Mouse (Mus musculus) liver, embryonic 12.5 days (tissue): ENCODE measurements around the gene Wnt9b. TPM values are rescaled to one million over a fixed set of nuclear protein-coding genes. Genes with fewer than 3 reads are reported as not detected.

Experiments
- ATAC-seq: fragments of 200-750 bp; cut with Nextera tagmentation; 2 replicates; pipeline ENCODE4 v1.8.0; 2017; ENCODE audit warnings: moderate number of reproducible peaks, mild to moderate bottlenecking, moderate library complexity
- H3K27ac ChIP-seq: fragments of 300-500 bp; sonication (generic); 2 replicates; pipeline ENCODE4 v1.5.1; 2016; ENCODE audit warnings: mild to moderate bottlenecking
- H3K27me3 ChIP-seq: fragments of 300-500 bp; sonication (generic); replicated peaks from 2 replicates; pipeline ENCODE4 v1.6.1; 2016; ENCODE audit warnings: mild to moderate bottlenecking, moderate library complexity
- H3K36me3 ChIP-seq: fragments of 300-500 bp; sonication (generic); 2 replicates; pipeline ENCODE4 v1.6.1; 2016; ENCODE audit warnings: mild to moderate bottlenecking, moderate library complexity
- H3K4me1 ChIP-seq: fragments of 300-500 bp; sonication (generic); 2 replicates; pipeline ENCODE4 v1.6.1; 2016
- H3K4me2 ChIP-seq: fragments of 300-500 bp; sonication (generic); 2 replicates; pipeline ENCODE4 v1.6.1; 2016; ENCODE audit warnings: mild to moderate bottlenecking, moderate library complexity
- H3K4me3 ChIP-seq: fragments of 300-500 bp; sonication (generic); 2 replicates; pipeline ENCODE4 v1.5.1; 2016; ENCODE audit warnings: mild to moderate bottlenecking, moderate library complexity
- H3K9ac ChIP-seq: fragments of 300-500 bp; sonication (generic); 2 replicates; pipeline ENCODE4 v1.6.1; 2016; ENCODE audit warnings: mild to moderate bottlenecking, moderate library complexity
- H3K9me3 ChIP-seq: fragments of 300-500 bp; sonication (generic); replicated peaks from 2 replicates; pipeline ENCODE4 v1.6.1; 2016; ENCODE audit warnings: mild to moderate bottlenecking, moderate library complexity
- WGBS: fragments of 180-500 bp; shearing (Covaris S2); methylation state at CpG from one replicate; pipeline ENCODE4 v1.1.7; 2016; ENCODE audit not compliant: insufficient replicate concordance; 5-methylcytosine and 5-hydroxymethylcytosine counted together
- polyA plus RNA-seq: library from polyadenylated mRNA; unstranded; fragments of >200 nt; fragmentation: Nextera tagmentation; extraction: Ambion mirVana; gene quantifications from 2 replicates; pipeline ENCODE4 v1.2.1, GENCODE M21; 2016

Gene Wnt9b
- polyA plus RNA-seq, 1 experiment from 2014 or later: not detected

- no peak overlapping the region for H3K4me2 ChIP-seq
- H3K4me1 ChIP-seq: no peaks in the 10 kb centered on the region
- ATAC-seq: no peak
- H3K27ac ChIP-seq: no peak overlapping the region
- H3K9me3 ChIP-seq: no peaks in the 10 kb centered on the region
- no peak overlapping the region for H3K9ac ChIP-seq
- H3K4me3 ChIP-seq: no peak overlapping the region
- no peaks in the 10 kb centered on the region for H3K36me3 ChIP-seq
- peaks cover 28% of the 10 kb centered on the region for H3K27me3 ChIP-seq
- WGBS: 57% methylated on average over 11 of the region's 11 CpGs
Observed at GRCm38 (mm10) chr11:103724331-103724771, 25.3 kb downstream of the Wnt9b start.

GRCm38 (mm10) chr11:103722040-103722481, 27.6 kb downstream of the Wnt9b start:
- no peaks in the 10 kb centered on the region for H3K36me3 ChIP-seq
- 0 out of 2 replicates have a peak overlapping the region, but pooled peaks have one; percentile 2 for H3K4me2 ChIP-seq
- H3K9me3 ChIP-seq: no peaks in the 10 kb centered on the region
- 24% methylated on average over 9 of the region's 9 CpGs for WGBS
- no peak overlapping the region for H3K4me3 ChIP-seq
- H3K27me3 ChIP-seq: peaks cover 29% of the 10 kb centered on the region; the same call in 1 of the 2 replicates
- no peak overlapping the region for H3K27ac ChIP-seq
- no peak for ATAC-seq
- H3K9ac ChIP-seq: no peak overlapping the region
- 0 out of 2 replicates have a peak, but pooled peaks cover under 1% of the 10 kb centered on the region for H3K4me1 ChIP-seq

- no peak overlapping the region for H3K4me3 ChIP-seq
- no peak overlapping the region for H3K9ac ChIP-seq
- no peak overlapping the region for H3K27ac ChIP-seq
- H3K9me3 ChIP-seq: no peaks in the 10 kb centered on the region
- H3K27me3 ChIP-seq: peaks cover 30% of the 10 kb centered on the region; the same call in 1 of the 2 replicates
- WGBS: 33% methylated on average over 15 of the region's 15 CpGs
- H3K4me2 ChIP-seq: 0 out of 2 replicates have a peak overlapping the region, but pooled peaks have one; percentile 2
- H3K4me1 ChIP-seq: 0 out of 2 replicates have a peak, but pooled peaks cover 2% of the 10 kb centered on the region
- ATAC-seq: no peak
- no peaks in the 10 kb centered on the region for H3K36me3 ChIP-seq
Observed at GRCm38 (mm10) chr11:103721468-103722039, 28.1 kb downstream of the Wnt9b start.

GRCm38 (mm10) chr11:103719436-103719835, 30.2 kb downstream of the Wnt9b start:
- 82% methylated on average over 5 of the region's 5 CpGs for WGBS
- ATAC-seq: no peak
- no peak overlapping the region for H3K4me3 ChIP-seq

GRCm38 (mm10) chr11:103716971-103717370, 32.6 kb downstream of the Wnt9b start:
- Histone ChIP-seq H3K9ac (no peak overlapping the region), H3K36me3 (no peaks in the 10 kb centered on the region), H3K4me1 (0 out of 2 replicates have a peak, but pooled peaks cover 2% of the 10 kb centered on the region), H3K4me3 (no peak overlapping the region), H3K27ac (no peak overlapping the region), H3K9me3 (no peaks in the 10 kb centered on the region), H3K27me3 (peaks cover 36% of the 10 kb centered on the region), H3K4me2 (no peak overlapping the region)
- 22% methylated on average over 9 of the region's 9 CpGs for WGBS
- no peak for ATAC-seq

More at GRCm38 (mm10) chr11:103719436-103719835, 30.2 kb downstream of the Wnt9b start:
- 0 out of 2 replicates have a peak, but pooled peaks cover 2% of the 10 kb centered on the region for H3K4me1 ChIP-seq
- no peak overlapping the region for H3K4me2 ChIP-seq
- H3K36me3 ChIP-seq: no peaks in the 10 kb centered on the region
- no peaks in the 10 kb centered on the region for H3K9me3 ChIP-seq
- no peak overlapping the region for H3K9ac ChIP-seq
- peaks cover 36% of the 10 kb centered on the region; the same call in 1 of the 2 replicates for H3K27me3 ChIP-seq
- no peak overlapping the region for H3K27ac ChIP-seq

- Histone ChIP-seq H3K27ac (no peak overlapping the region), H3K4me2 (no peak overlapping the region), H3K27me3 (peaks cover 35% of the 10 kb centered on the region), H3K9me3 (no peaks in the 10 kb centered on the region), H3K36me3 (no peaks in the 10 kb centered on the region), H3K4me1 (0 out of 2 replicates have a peak, but pooled peaks cover 2% of the 10 kb centered on the region), H3K4me3 (no peak overlapping the region), H3K9ac (no peak overlapping the region)
- 60% methylated on average over 2 of the region's 2 CpGs for WGBS
- no peak for ATAC-seq
Observed at GRCm38 (mm10) chr11:103714074-103714473, 35.5 kb downstream of the Wnt9b start.

- peaks cover 32% of the 10 kb centered on the region for H3K27me3 ChIP-seq
- H3K4me2 ChIP-seq: no peak overlapping the region
- H3K36me3 ChIP-seq: no peaks in the 10 kb centered on the region
- H3K4me1 ChIP-seq: 0 out of 2 replicates have a peak, but pooled peaks cover 1% of the 10 kb centered on the region
- H3K9ac ChIP-seq: no peak overlapping the region
- no peak overlapping the region for H3K4me3 ChIP-seq
- no peak for ATAC-seq
- 55% methylated on average over 28 of the region's 28 CpGs for WGBS
- no peaks in the 10 kb centered on the region for H3K9me3 ChIP-seq
- H3K27ac ChIP-seq: no peak overlapping the region
Observed at GRCm38 (mm10) chr11:103711851-103712587, 37.6 kb downstream of the Wnt9b start.

- no peaks in the 10 kb centered on the region for H3K4me1 ChIP-seq
- no peak overlapping the region for H3K4me2 ChIP-seq
- H3K36me3 ChIP-seq: no peaks in the 10 kb centered on the region
- H3K27me3 ChIP-seq: peaks cover 32% of the 10 kb centered on the region
- ATAC-seq: no peak
- WGBS: 64% methylated on average over 1 of the region's 1 CpGs
- no peak overlapping the region for H3K9ac ChIP-seq
- no peak overlapping the region for H3K4me3 ChIP-seq
- H3K9me3 ChIP-seq: no peaks in the 10 kb centered on the region
- no peak overlapping the region for H3K27ac ChIP-seq
Observed at GRCm38 (mm10) chr11:103709982-103710381, 39.6 kb downstream of the Wnt9b start.

GRCm38 (mm10) chr11:103707005-103707404, 42.6 kb downstream of the Wnt9b start:
- Histone ChIP-seq H3K36me3 (no peaks in the 10 kb centered on the region), H3K9me3 (no peaks in the 10 kb centered on the region), H3K27ac (no peak overlapping the region), H3K4me2 (no peak overlapping the region), H3K4me3 (no peak overlapping the region), H3K4me1 (no peaks in the 10 kb centered on the region), H3K9ac (no peak overlapping the region), H3K27me3 (peaks cover 16% of the 10 kb centered on the region)
- WGBS: 29% methylated on average over 8 of the region's 8 CpGs
- no peak for ATAC-seq

GRCm38 (mm10) chr11:103698226-103698625, 51.4 kb downstream of the Wnt9b start:
- peak overlapping the region; percentile 88 for H3K27ac ChIP-seq
- no peaks in the 10 kb centered on the region for H3K9me3 ChIP-seq
- H3K36me3 ChIP-seq: peaks cover 11% of the 10 kb centered on the region; the same call in 1 of the 2 replicates
- no peaks in the 10 kb centered on the region for H3K27me3 ChIP-seq
- H3K4me2 ChIP-seq: peak overlapping the region; percentile 74
- H3K4me3 ChIP-seq: peak overlapping the region; percentile 88
- 74% methylated on average over 2 of the region's 2 CpGs for WGBS
- no peak for ATAC-seq
- peaks cover 18% of the 10 kb centered on the region for H3K4me1 ChIP-seq
- H3K9ac ChIP-seq: peak overlapping the region; percentile 90

- Histone ChIP-seq H3K9ac (peak within 1 kb of the TSS; percentile 90), H3K4me2 (peak within 1 kb of the TSS; percentile 74), H3K4me3 (peak within 1 kb of the TSS; percentile 88), H3K27ac (peak within 1 kb of the TSS; percentile 88), H3K36me3 (peaks cover 11% of the 10 kb centered on the region; the same call in 1 of the 2 replicates), H3K27me3 (no peaks in the 10 kb centered on the region), H3K4me1 (peaks cover 18% of the 10 kb centered on the region), H3K9me3 (no peaks in the 10 kb centered on the region)
- 2% methylated on average over 57 of the region's 57 CpGs for WGBS
- ATAC-seq: peak; percentile 96
Observed at GRCm38 (mm10) chr11:103697565-103698176, 52.0 kb downstream of the Wnt9b start, which contains the start of gene Gosr2. TSS of gene Gosr2 (minus strand) at chr11:103697898.
